Mouse (Mus musculus) CH12.LX (cell line): ENCODE results near the gene Ptpn20. TPM values are rescaled to one million over a fixed set of nuclear protein-coding genes. Genes with fewer than 3 reads are reported as not detected.

Experiments
- DNase-seq: peaks from one replicate; pipeline ENCODE4 v3.0.0-alpha.2; 2013; ENCODE audit errors: extremely low read depth
- H3K27ac ChIP-seq: 2 replicates; pipeline ENCODE4 v1.5.1; 2012; ENCODE audit warnings: low read depth, mild to moderate bottlenecking, control low read depth, moderate library complexity; ENCODE audit not compliant: insufficient read depth
- H3K27me3 ChIP-seq: replicated peaks from 2 replicates; pipeline ENCODE3; 2012; ENCODE audit warnings: inconsistent platforms
- H3K36me3 ChIP-seq, 2 experiments: replicated peaks in 1 of 2; 2 replicates each; pipeline versions ENCODE3 to v1.6.1; 2012; ENCODE audit warnings: inconsistent platforms in 1 of 2, low read length in 1 of 2, mild to moderate bottlenecking in 1 of 2, mixed read lengths in 1 of 2, moderate library complexity in 1 of 2; ENCODE audit not compliant: control insufficient read depth in 1 of 2, insufficient read depth in 1 of 2
- H3K4me1 ChIP-seq, 2 experiments: 2 replicates each; pipeline ENCODE4 v1.6.1; 2012; ENCODE audit warnings: inconsistent platforms in 1 of 2, moderate library complexity in 1 of 2; ENCODE audit not compliant: insufficient read depth in 2 of 2, control insufficient read depth in 1 of 2
- H3K4me2 ChIP-seq: 2 replicates; pipeline ENCODE4 v1.6.1; 2012; ENCODE audit warnings: low read depth, mild to moderate bottlenecking, control low read depth; ENCODE audit not compliant: poor library complexity, insufficient read depth, severe bottlenecking
- H3K4me3 ChIP-seq, 3 experiments: fragments of 150-350 bp in 1 of 3; sonication (generic) in 1 of 3; replicated peaks in 1 of 3; 2 replicates each; pipeline versions ENCODE3 to v1.5.1; 2011 to 2012; ENCODE audit warnings: low read depth in 2 of 3, low read length in 2 of 3, mild to moderate bottlenecking in 2 of 3, moderate library complexity in 2 of 3, control low read depth in 1 of 3, improper control_type of control experiment in 1 of 3, inconsistent platforms in 1 of 3, mixed read lengths in 1 of 3; ENCODE audit not compliant: poor library complexity in 1 of 3
- H3K79me2 ChIP-seq: replicated peaks from 2 replicates; pipeline ENCODE4 v1.6.1; 2012; ENCODE audit warnings: mild to moderate bottlenecking, moderate library complexity; ENCODE audit not compliant: control insufficient read depth, poor library complexity, insufficient read depth, severe bottlenecking; ENCODE audit errors: extremely low read depth
- H3K9ac ChIP-seq: 2 replicates; pipeline ENCODE4 v1.6.1; 2012; ENCODE audit warnings: low read depth, mild to moderate bottlenecking, control low read depth, moderate library complexity; ENCODE audit not compliant: insufficient read depth
- H3K9me3 ChIP-seq: replicated peaks from 2 replicates; pipeline ENCODE3; 2012; ENCODE audit warnings: low read length, inconsistent platforms, mixed read lengths
- BHLHE40 ChIP-seq: IDR thresholded peaks from 2 replicates; pipeline ENCODE4 v1.6.1; 2011; ENCODE audit warnings: mild to moderate bottlenecking, low read depth, low read length, improper control_type of control experiment
- CHD1 ChIP-seq: IDR thresholded peaks from 2 replicates; pipeline ENCODE4 v1.6.1; 2012; ENCODE audit warnings: low read depth, low read length, improper control_type of control experiment, inconsistent platforms
- CHD2 ChIP-seq: IDR thresholded peaks from 2 replicates; pipeline ENCODE4 v1.6.1; 2011; ENCODE audit warnings: low read length, improper control_type of control experiment
- CTCF ChIP-seq, 2 experiments: IDR thresholded peaks in 1 of 2; conservative IDR thresholded peaks in 1 of 2; 2 replicates each; pipeline ENCODE4 v1.5.1; 2011 to 2012; ENCODE audit warnings: low read depth in 2 of 2, low read length in 2 of 2, improper control_type of control experiment in 1 of 2, inconsistent platforms in 1 of 2, mild to moderate bottlenecking in 1 of 2, moderate library complexity in 1 of 2
- E2F4 ChIP-seq: IDR thresholded peaks from 2 replicates; pipeline ENCODE4 v1.6.1; 2011; ENCODE audit warnings: low read depth, low read length, improper control_type of control experiment; ENCODE audit not compliant: insufficient replicate concordance
- EP300 ChIP-seq: IDR thresholded peaks from 2 replicates; pipeline ENCODE4 v1.6.1; 2011; ENCODE audit warnings: low read length, improper control_type of control experiment
- ETS1 ChIP-seq: conservative IDR thresholded peaks from 2 replicates; pipeline ENCODE4 v1.6.1; 2012; ENCODE audit warnings: low read depth, mild to moderate bottlenecking, inconsistent platforms, low read length, improper control_type of control experiment, moderate library complexity
- GABPA ChIP-seq: IDR thresholded peaks from 2 replicates; pipeline ENCODE4 v1.6.1; 2012; ENCODE audit warnings: low read depth, low read length, improper control_type of control experiment, inconsistent platforms; ENCODE audit not compliant: insufficient replicate concordance
- IRF4 ChIP-seq: IDR thresholded peaks from 2 replicates; pipeline ENCODE4 v1.6.1; 2014; ENCODE audit warnings: low read depth, mild to moderate bottlenecking, inconsistent platforms, low read length, improper control_type of control experiment
- JUND ChIP-seq: conservative IDR thresholded peaks from 2 replicates; pipeline ENCODE4 v1.6.1; 2011; ENCODE audit warnings: low read depth, low read length, improper control_type of control experiment
- MAFK ChIP-seq: IDR thresholded peaks from 2 replicates; pipeline ENCODE4 v1.6.1; 2011; ENCODE audit warnings: low read length, improper control_type of control experiment; ENCODE audit not compliant: insufficient replicate concordance
- MAX ChIP-seq: IDR thresholded peaks from 2 replicates; pipeline ENCODE4 v1.6.1; 2011; ENCODE audit warnings: low read length, improper control_type of control experiment
- MEF2A ChIP-seq: IDR thresholded peaks from 2 replicates; pipeline ENCODE4 v1.6.1; 2014; ENCODE audit warnings: low read depth, mild to moderate bottlenecking, inconsistent platforms, low read length, improper control_type of control experiment, borderline replicate concordance
- MXI1 ChIP-seq: IDR thresholded peaks from 2 replicates; pipeline ENCODE4 v1.6.1; 2011; ENCODE audit warnings: mild to moderate bottlenecking, low read depth, low read length, improper control_type of control experiment
- NELFE ChIP-seq: IDR thresholded peaks from 2 replicates; pipeline ENCODE4 v1.6.1; 2011; ENCODE audit warnings: low read depth, low read length, improper control_type of control experiment
- NRF1 ChIP-seq: IDR thresholded peaks from 2 replicates; pipeline ENCODE4 v1.6.1; 2014; ENCODE audit warnings: low read depth, mild to moderate bottlenecking, inconsistent platforms, low read length, improper control_type of control experiment, moderate library complexity
- PAX5 ChIP-seq: IDR thresholded peaks from 2 replicates; pipeline ENCODE4 v1.6.1; 2012; ENCODE audit warnings: low read length, inconsistent platforms, mixed read lengths
- POLR2A ChIP-seq: IDR thresholded peaks from 2 replicates; pipeline ENCODE4 v1.6.1; 2011; ENCODE audit warnings: low read depth, mild to moderate bottlenecking, improper control_type of control experiment, low read length
- POLR2AphosphoS2 ChIP-seq: IDR thresholded peaks from 2 replicates; pipeline ENCODE4 v1.6.1; 2011; ENCODE audit warnings: low read depth, low read length, improper control_type of control experiment
- RAD21 ChIP-seq: IDR thresholded peaks from 2 replicates; pipeline ENCODE4 v1.6.1; 2011; ENCODE audit warnings: low read depth, mild to moderate bottlenecking, low read length, improper control_type of control experiment, moderate library complexity
- SMC3 ChIP-seq: IDR thresholded peaks from 2 replicates; pipeline ENCODE4 v1.6.1; 2011; ENCODE audit warnings: low read depth, low read length, improper control_type of control experiment
- TBP ChIP-seq: conservative IDR thresholded peaks from 2 replicates; pipeline ENCODE4 v1.6.1; 2011; ENCODE audit warnings: low read depth, low read length, improper control_type of control experiment
- TCF12 ChIP-seq: IDR thresholded peaks from 2 replicates; pipeline ENCODE4 v1.6.1; 2014; ENCODE audit warnings: low read depth, mild to moderate bottlenecking, inconsistent platforms, low read length, improper control_type of control experiment
- UBTF ChIP-seq: IDR thresholded peaks from 2 replicates; pipeline ENCODE4 v1.6.1; 2012; ENCODE audit warnings: low read depth, mild to moderate bottlenecking, inconsistent platforms, low read length, improper control_type of control experiment, moderate library complexity
- USF1 ChIP-seq: IDR thresholded peaks from 2 replicates; pipeline ENCODE4 v1.6.1; 2014; ENCODE audit warnings: low read depth, mild to moderate bottlenecking, inconsistent platforms, low read length, improper control_type of control experiment
- USF2 ChIP-seq: conservative IDR thresholded peaks from 2 replicates; pipeline ENCODE4 v1.6.1; 2011; ENCODE audit warnings: low read depth, low read length, improper control_type of control experiment
- ZKSCAN1 ChIP-seq: IDR thresholded peaks from 2 replicates; pipeline ENCODE4 v1.6.1; 2012; ENCODE audit warnings: low read depth, inconsistent platforms, low read length, improper control_type of control experiment, borderline replicate concordance
- ZMIZ1 ChIP-seq: IDR thresholded peaks from 2 replicates; pipeline ENCODE4 v1.6.1; 2012; ENCODE audit warnings: low read depth, mild to moderate bottlenecking, inconsistent platforms, low read length, improper control_type of control experiment
- dilution Hi-C: fragments of 300-500 bp; cut with MboI; formaldehyde crosslinking; loops from 2 replicates; pipeline ENCODE4 v1.14.3; 2020; ENCODE audit warnings: low sequenced_read_pairs; ENCODE audit not compliant: extremely low pct_unique_long_range_greater_than_20kb, extremely low pct_ligation_motif_present
- in situ Hi-C: fragments of 300-500 bp; cut with MboI; formaldehyde crosslinking; loops from 3 replicates; pipeline ENCODE4 v1.14.3; 2019; ENCODE audit warnings: low sequenced_read_pairs, low pct_ligation_motif_present, low pct_unique_long_range_greater_than_20kb, mixed read lengths
- polyA plus RNA-seq: library from polyadenylated mRNA; unstranded; fragments of >175 nt; gene quantifications from 2 replicates; pipeline ENCODE4 v1.2.1, GENCODE M21; 2012; ENCODE audit warnings: low read depth; ENCODE audit not compliant: insufficient read length
- total RNA-seq, 2 experiments: library from RNA; depleted of rRNA; stranded (reverse); fragments of 300-350 nt in 1 of 2; fragments of >200 nt in 1 of 2; gene quantifications; 2 replicates each; pipeline ENCODE4 v1.2.3; 2012 to 2014

The Ptpn20 gene
- total and polyA plus RNA-seq, 3 experiments: 0.10 to 0.11 TPM; not detected in 1

- Histone ChIP-seq H3K4me1 (no peaks in the 10 kb centered on the region), H3K79me2 (no peaks in the 10 kb centered on the region), H3K9me3 (peaks cover 7% of the 10 kb centered on the region), H3K4me2 (no peak overlapping the region), H3K4me3 (no peak overlapping the region), H3K36me3 (peaks cover 0 to 2% of the 10 kb centered on the region in 2 experiments), H3K9ac (no peak overlapping the region), H3K27me3 (no peaks in the 10 kb centered on the region), H3K27ac (no peak overlapping the region)
- no peak for DNase-seq
- TF ChIP-seq PAX5: no peak
- no peak for TF ChIP-seq ETS1
- no peak for TF ChIP-seq MAFK
- TF ChIP-seq POLR2A: no peak
- no peak for TF ChIP-seq CHD1
- TF ChIP-seq UBTF: no peak
- no peak for TF ChIP-seq CHD2
- TF ChIP-seq GABPA: no peak
- TF ChIP-seq POLR2AphosphoS2: no peak
- no peak for TF ChIP-seq EP300
- TF ChIP-seq TBP: no peak
- no peak for TF ChIP-seq RAD21
- TF ChIP-seq BHLHE40: no peak
- no peak for TF ChIP-seq IRF4
- TF ChIP-seq USF2: no peak
- TF ChIP-seq NELFE: no peak
- no peak for TF ChIP-seq MEF2A
- no peak for TF ChIP-seq MXI1
- no peak for TF ChIP-seq ZMIZ1
- dilution Hi-C loops (no loop called here), in situ Hi-C loops (no loop called here)
Measured at GRCm38 (mm10) chr14:33650721-33651120, 61.7 kb downstream of the Ptpn20 start.

- no peaks in the 10 kb centered on the region for H3K27me3 ChIP-seq
- H3K4me2 ChIP-seq: no peak overlapping the region
- no peak overlapping the region for H3K4me3 ChIP-seq
- H3K9me3 ChIP-seq: no peaks in the 10 kb centered on the region
- in situ Hi-C loops: no loop called here
- H3K79me2 ChIP-seq: no peaks in the 10 kb centered on the region
- H3K27ac ChIP-seq: no peak overlapping the region
- H3K4me1 ChIP-seq: no peaks in the 10 kb centered on the region
- dilution Hi-C loops: no loop called here
- DNase-seq: no peak
- H3K9ac ChIP-seq: no peak overlapping the region
- H3K36me3 ChIP-seq: no peaks in the 10 kb centered on the region
- no peak for TF ChIP-seq TCF12
- TF ChIP-seq E2F4: no peak
- TF ChIP-seq SMC3: no peak
- no peak for TF ChIP-seq CHD1
- TF ChIP-seq BHLHE40: no peak
- TF ChIP-seq CTCF (conservative IDR thresholded peaks at IDR 0.05 in 1 of 2, IDR thresholded peaks at IDR 0.05 in 1 of 2; ENCODE audit: low read depth in 2 of 2, low read length in 2 of 2): no peak
- no peak for TF ChIP-seq MAX
- no peak for TF ChIP-seq NRF1
- no peak for TF ChIP-seq JUND
- no peak for TF ChIP-seq ZKSCAN1
- no peak for TF ChIP-seq USF1
- no peak for TF ChIP-seq EP300
- TF ChIP-seq CHD2: no peak
Measured at GRCm38 (mm10) chr14:33657471-33657901, 68.5 kb downstream of the Ptpn20 start.
